Mouse (Mus musculus) CH12.LX (cell line): Measurements from ENCODE around the gene 9530053A07Rik.
"Not testable (repeated sequence)": the region's sequence is repeated elsewhere in the genome, so short reads cannot be mapped to it uniquely, and the experiment has no call there.

Experiments
- MAFK ChIP-seq: IDR thresholded peaks from 2 replicates; pipeline ENCODE4 v1.6.1; 2011; ENCODE audit warnings: low read length, improper control_type of control experiment; ENCODE audit not compliant: insufficient replicate concordance
- MXI1 ChIP-seq: IDR thresholded peaks from 2 replicates; pipeline ENCODE4 v1.6.1; 2011; ENCODE audit warnings: mild to moderate bottlenecking, low read depth, low read length, improper control_type of control experiment
- PAX5 ChIP-seq: IDR thresholded peaks from 2 replicates; pipeline ENCODE4 v1.6.1; 2012; ENCODE audit warnings: low read length, inconsistent platforms, mixed read lengths
- POLR2A ChIP-seq: IDR thresholded peaks from 2 replicates; pipeline ENCODE4 v1.6.1; 2011; ENCODE audit warnings: low read depth, mild to moderate bottlenecking, improper control_type of control experiment, low read length
- TBP ChIP-seq: conservative IDR thresholded peaks from 2 replicates; pipeline ENCODE4 v1.6.1; 2011; ENCODE audit warnings: low read depth, low read length, improper control_type of control experiment

GRCm38 (mm10) chr7:28102936-28103335 lies 26.3 kb upstream of the 9530053A07Rik start:
- not testable (repeated sequence) for TF ChIP-seq PAX5, MAFK, MXI1, POLR2A, TBP
